Mouse (Mus musculus) layer of hippocampus, adult 18-20 months (tissue): ENCODE results near the gene Brca2. TPM values are rescaled to one million over a fixed set of nuclear protein-coding genes. Genes with fewer than 3 reads are reported as not detected.

Source experiments
- DNase-seq, 2 experiments: peaks; one replicate each; pipeline ENCODE4 v3.0.0; 2022; ENCODE audit warnings: low spot score in 2 of 2
- total RNA-seq, 2 experiments: library from RNA; stranded (reverse); gene quantifications; 2 replicates each; pipeline ENCODE4 v1.2.3; 2021

The Brca2 gene
- total RNA-seq, 2 experiments from 2014 or later: 4.9 to 5.0 TPM

GRCm38 (mm10) chr5:150597088-150597487, 74.7 kb downstream of the Brca2 start, which contains the start of gene N4bp2l1:
TSS of gene N4bp2l1 (minus strand) at chr5:150597188.
- no peak for DNase-seq

- no peak for DNase-seq
Measured at GRCm38 (mm10) chr5:150598202-150599119, 76.0 kb downstream of the Brca2 start.

- no peak for DNase-seq
Measured at GRCm38 (mm10) chr5:150599301-150600294, 77.2 kb downstream of the Brca2 start.

- peak in 1 of 2 experiments; percentile 44 for DNase-seq
Measured at GRCm38 (mm10) chr5:150600554-150601440, 78.4 kb downstream of the Brca2 start.

- DNase-seq: peak; percentile 28 to 53
Measured at GRCm38 (mm10) chr5:150601441-150602230, 79.2 kb downstream of the Brca2 start.

GRCm38 (mm10) chr5:150606131-150606530, 83.7 kb downstream of the Brca2 start:
- DNase-seq: no peak

- DNase-seq: no peak
Measured at GRCm38 (mm10) chr5:150607631-150608030, 85.2 kb downstream of the Brca2 start.

- no peak for DNase-seq
Measured at GRCm38 (mm10) chr5:150611136-150611535, 88.7 kb downstream of the Brca2 start.

- no peak for DNase-seq
Measured at GRCm38 (mm10) chr5:150611697-150612096, 89.3 kb downstream of the Brca2 start.

GRCm38 (mm10) chr5:150614054-150614453, 91.6 kb downstream of the Brca2 start:
- DNase-seq: no peak

- DNase-seq: no peak
Measured at GRCm38 (mm10) chr5:150616216-150616615, 93.8 kb downstream of the Brca2 start.

GRCm38 (mm10) chr5:150616731-150617130, 94.3 kb downstream of the Brca2 start:
- no peak for DNase-seq

- DNase-seq: no peak
Measured at GRCm38 (mm10) chr5:150618599-150619355, 96.3 kb downstream of the Brca2 start.

Other genes starting within 250 kb of the Brca2 start
- not detected for gene Zar1l, start 4.5 kb upstream of the Brca2 start, total RNA-seq
- gene N4bp2l1, start 74.6 kb downstream of the Brca2 start, total RNA-seq: 10 to 100 TPM; 54.6 to 55.6 TPM
- 10 to 100 TPM; 80.9 to 87.5 TPM for gene N4bp2l2, start 143.6 kb downstream of the Brca2 start, total RNA-seq
- gene Pds5b, start 151.1 kb downstream of the Brca2 start, total RNA-seq: 10 to 100 TPM; 76.8 to 78.8 TPM